Mouse (Mus musculus): ENCODE results near the gene Arf4. TPM values are rescaled to one million over a fixed set of nuclear protein-coding genes. Genes with fewer than 3 reads are reported as not detected.
"Not testable (repeated sequence)": the region's sequence is repeated elsewhere in the genome, so short reads cannot be mapped to it uniquely, and the experiment has no call there.

Gene Arf4
- polyA plus RNA-seq, 1 experiment, result 194 TPM

- no peak overlapping the region for H3K27ac ChIP-seq (replicated peaks; ENCODE audit: low read depth, low read length)
Measured at GRCm38 (mm10) chr14:26643006-26643624, 5.2 kb downstream of the Arf4 start.

GRCm38 (mm10) chr14:26645989-26646650, 8.2 kb downstream of the Arf4 start:
- H3K27ac ChIP-seq (replicated peaks; ENCODE audit: low read depth, low read length), result no peak overlapping the region
- H3K4me3 ChIP-seq (ENCODE audit: insufficient read depth, low read depth, low read length), result no peak overlapping the region
- peaks cover 8% of the 10 kb centered on the region for H3K4me1 ChIP-seq (ENCODE audit: control insufficient read depth, insufficient read depth, insufficient read length, low read length)

More at GRCm38 (mm10) chr14:26643006-26643624, 5.2 kb downstream of the Arf4 start:
- no peak overlapping the region for H3K4me3 ChIP-seq (ENCODE audit: insufficient read depth, low read depth, low read length)
- peaks cover 8% of the 10 kb centered on the region for H3K4me1 ChIP-seq (ENCODE audit: control insufficient read depth, insufficient read depth, insufficient read length, low read length)

- Histone ChIP-seq H3K4me1 (ENCODE audit: control insufficient read depth, insufficient read depth, insufficient read length, low read length) (peaks cover 8% of the 10 kb centered on the region), H3K4me3 (ENCODE audit: insufficient read depth, low read depth, low read length) (no peak overlapping the region), H3K27ac (replicated peaks; ENCODE audit: low read depth, low read length) (no peak overlapping the region)
Measured at GRCm38 (mm10) chr14:26647811-26648210, 9.9 kb downstream of the Arf4 start.

- no peak overlapping the region for H3K4me3 ChIP-seq (ENCODE audit: insufficient read depth, low read depth, low read length)
- no peak overlapping the region for H3K27ac ChIP-seq (replicated peaks; ENCODE audit: low read depth, low read length)
- H3K4me1 ChIP-seq (ENCODE audit: control insufficient read depth, insufficient read depth, insufficient read length, low read length), result peaks cover 5% of the 10 kb centered on the region
Measured at GRCm38 (mm10) chr14:26651901-26652300, 14.0 kb downstream of the Arf4 start.

GRCm38 (mm10) chr14:26658178-26658577, 20.3 kb downstream of the Arf4 start:
- no peak overlapping the region for H3K27ac ChIP-seq (replicated peaks; ENCODE audit: low read depth, low read length)
- no peaks in the 10 kb centered on the region for H3K4me1 ChIP-seq (ENCODE audit: control insufficient read depth, insufficient read depth, insufficient read length, low read length)
- H3K4me3 ChIP-seq (ENCODE audit: insufficient read depth, low read depth, low read length), result no peak overlapping the region

GRCm38 (mm10) chr14:26660233-26660632, 22.4 kb downstream of the Arf4 start:
- no peak overlapping the region for H3K27ac ChIP-seq (replicated peaks; ENCODE audit: low read depth, low read length)
- no peak overlapping the region for H3K4me3 ChIP-seq (ENCODE audit: insufficient read depth, low read depth, low read length)
- no peaks in the 10 kb centered on the region for H3K4me1 ChIP-seq (ENCODE audit: control insufficient read depth, insufficient read depth, insufficient read length, low read length)

GRCm38 (mm10) chr14:26662016-26662415, 24.1 kb downstream of the Arf4 start:
- no peaks in the 10 kb centered on the region for H3K4me1 ChIP-seq (ENCODE audit: control insufficient read depth, insufficient read depth, insufficient read length, low read length)
- H3K27ac ChIP-seq (replicated peaks; ENCODE audit: low read depth, low read length), result no peak overlapping the region
- H3K4me3 ChIP-seq (ENCODE audit: insufficient read depth, low read depth, low read length), result no peak overlapping the region

- Histone ChIP-seq H3K4me3 (ENCODE audit: insufficient read depth, low read depth, low read length) (no peak overlapping the region), H3K4me1 (ENCODE audit: control insufficient read depth, insufficient read depth, insufficient read length, low read length) (no peaks in the 10 kb centered on the region), H3K27ac (replicated peaks; ENCODE audit: low read depth, low read length) (no peak overlapping the region)
Measured at GRCm38 (mm10) chr14:26662488-26662887, 24.6 kb downstream of the Arf4 start.

- H3K27ac ChIP-seq (replicated peaks; ENCODE audit: low read depth, low read length), result no peak overlapping the region
- H3K4me1 ChIP-seq (ENCODE audit: control insufficient read depth, insufficient read depth, insufficient read length, low read length), result peaks cover 5% of the 10 kb centered on the region
- H3K4me3 ChIP-seq (ENCODE audit: insufficient read depth, low read depth, low read length), result no peak overlapping the region
Measured at GRCm38 (mm10) chr14:26663851-26664250, 26.0 kb downstream of the Arf4 start.

GRCm38 (mm10) chr14:26667991-26668370, 30.1 kb downstream of the Arf4 start:
- Histone ChIP-seq H3K4me3 (ENCODE audit: insufficient read depth, low read depth, low read length) (peak overlapping the region; percentile 87), H3K27ac (replicated peaks; ENCODE audit: low read depth, low read length) (no peak overlapping the region), H3K4me1 (ENCODE audit: control insufficient read depth, insufficient read depth, insufficient read length, low read length) (peaks cover 5% of the 10 kb centered on the region)

- H3K4me3 ChIP-seq (ENCODE audit: insufficient read depth, low read depth, low read length), result peak overlapping the region; percentile 87
- H3K27ac ChIP-seq (replicated peaks; ENCODE audit: low read depth, low read length), result peak overlapping the region; percentile 26
- peaks cover 5% of the 10 kb centered on the region for H3K4me1 ChIP-seq (ENCODE audit: control insufficient read depth, insufficient read depth, insufficient read length, low read length)
Measured at GRCm38 (mm10) chr14:26668371-26669291, 30.8 kb downstream of the Arf4 start.

GRCm38 (mm10) chr14:26669292-26670073, 31.6 kb downstream of the Arf4 start, which contains the start of gene Pde12:
Gene Pde12, minus strand, starts transcription at chr14:26669883.
- peak within 1 kb of the TSS; percentile 87 for H3K4me3 ChIP-seq (ENCODE audit: insufficient read depth, low read depth, low read length)

GRCm38 (mm10) chr14:26670964-26671363, 33.1 kb downstream of the Arf4 start:
- H3K27ac ChIP-seq (replicated peaks; ENCODE audit: low read depth, low read length), result no peak overlapping the region
- no peak overlapping the region for H3K4me3 ChIP-seq (ENCODE audit: insufficient read depth, low read depth, low read length)
- H3K4me1 ChIP-seq (ENCODE audit: control insufficient read depth, insufficient read depth, insufficient read length, low read length), result peaks cover 7% of the 10 kb centered on the region

More at GRCm38 (mm10) chr14:26669292-26670073, 31.6 kb downstream of the Arf4 start, which contains the start of gene Pde12:
- Histone ChIP-seq H3K27ac (replicated peaks; ENCODE audit: low read depth, low read length) (peak within 1 kb of the TSS; percentile 98), H3K4me1 (ENCODE audit: control insufficient read depth, insufficient read depth, insufficient read length, low read length) (peaks cover 5% of the 10 kb centered on the region)

GRCm38 (mm10) chr14:26671870-26672615, 34.2 kb downstream of the Arf4 start:
- H3K4me3 ChIP-seq (ENCODE audit: insufficient read depth, low read depth, low read length); H3K4me1 ChIP-seq (ENCODE audit: control insufficient read depth, insufficient read depth, insufficient read length, low read length): not testable (repeated sequence)

More at GRCm38 (mm10) chr14:26671870-26672615, 34.2 kb downstream of the Arf4 start:
- H3K27ac ChIP-seq (replicated peaks; ENCODE audit: low read depth, low read length), result not testable (repeated sequence)

Data from brown adipose tissue, adult 24 weeks (tissue).